Mouse (Mus musculus) liver, embryonic 14.5 days (tissue): ENCODE data around the gene Dnah7a.
"Not testable (repeated sequence)": the region's sequence is repeated elsewhere in the genome, so short reads cannot be mapped to it uniquely, and the experiment has no call there.

Experiments
- CTCF ChIP-seq: IDR thresholded peaks from 2 replicates; pipeline ENCODE4 v1.5.1; 2016; ENCODE audit warnings: antibody characterized with exemption, low read depth, control low read depth
- EP300 ChIP-seq: IDR thresholded peaks from 2 replicates; pipeline ENCODE4 v1.6.1; 2016; ENCODE audit warnings: antibody characterized with exemption, low read depth

DNA sequence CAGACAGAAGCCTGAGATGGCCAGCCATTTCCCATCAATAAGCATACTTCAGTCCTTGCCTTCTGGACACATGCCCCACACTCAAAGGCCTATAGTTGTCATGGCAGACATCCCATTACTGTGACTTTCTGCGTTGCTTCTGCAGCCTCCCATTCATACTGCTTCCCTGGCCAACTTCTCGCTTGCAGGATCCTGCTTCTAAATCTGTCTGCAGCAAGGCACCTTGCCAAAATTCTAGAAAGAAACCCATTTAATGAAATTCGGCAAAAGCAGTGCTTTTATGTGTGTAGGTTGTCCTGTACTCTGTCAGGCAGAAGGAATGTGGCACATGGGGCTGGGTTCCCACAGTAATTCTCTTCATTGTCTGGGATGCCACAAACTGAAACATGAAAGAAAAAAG lies 6.8 kb upstream of the Dnah7a start:
- not testable (repeated sequence) for TF ChIP-seq CTCF, EP300
